Mouse (Mus musculus): ENCODE data around the gene Rer1. TPM values are rescaled to one million over a fixed set of nuclear protein-coding genes. Genes with fewer than 3 reads are reported as not detected.

Gene Rer1
- polyA plus RNA-seq, 1 experiment, result 125 TPM

GRCm38 (mm10) chr4:155042606-155043288 lies 43.4 kb downstream of the Rer1 start:
- Histone ChIP-seq H3K4me3 (ENCODE audit: insufficient read depth, poor library complexity, severe bottlenecking) (no peak overlapping the region), H3K79me2 (ENCODE audit: control insufficient read depth, insufficient read depth) (no peaks in the 10 kb centered on the region), H3ac (ENCODE audit: control insufficient read depth, insufficient read length, low read depth) (no peak overlapping the region), H3K36me3 (ENCODE audit: control insufficient read depth, insufficient read depth) (no peaks in the 10 kb centered on the region), H3K79me3 (ENCODE audit: low read depth) (no peaks in the 10 kb centered on the region), H3K27me3 (ENCODE audit: control insufficient read depth, insufficient read depth, insufficient read length) (peaks cover 83% of the 10 kb centered on the region)
- TF ChIP-seq MYOG (IDR thresholded peaks at IDR 0.05; ENCODE audit: control insufficient read depth, extremely low read depth, insufficient read length) (no peak), USF1 (IDR thresholded peaks at IDR 0.05; ENCODE audit: low read depth) (no peak), FOSL1 (IDR thresholded peaks at IDR 0.05; ENCODE audit: insufficient read depth, low read length, poor library complexity, severe bottlenecking) (no peak), CTCF (IDR thresholded peaks at IDR 0.05; ENCODE audit: control insufficient read depth, insufficient read depth, insufficient read length) (no peak), CEBPB (IDR thresholded peaks at IDR 0.05; ENCODE audit: low read depth) (no peak), MAX (IDR thresholded peaks at IDR 0.05) (no peak), MYOD1 (IDR thresholded peaks at IDR 0.05; ENCODE audit: control insufficient read depth, insufficient read length, low read depth) (no peak)

GRCm38 (mm10) chr4:155040696-155041095 lies 45.5 kb downstream of the Rer1 start:
- H3K79me2 ChIP-seq (ENCODE audit: control insufficient read depth, insufficient read depth), result no peaks in the 10 kb centered on the region
- H3K4me3 ChIP-seq (ENCODE audit: insufficient read depth, poor library complexity, severe bottlenecking), result no peak overlapping the region
- no peak overlapping the region for H3ac ChIP-seq (ENCODE audit: control insufficient read depth, insufficient read length, low read depth)
- H3K79me3 ChIP-seq (ENCODE audit: low read depth), result no peaks in the 10 kb centered on the region
- H3K27me3 ChIP-seq (ENCODE audit: control insufficient read depth, insufficient read depth, insufficient read length), result peaks cover 87% of the 10 kb centered on the region
- no peaks in the 10 kb centered on the region for H3K36me3 ChIP-seq (ENCODE audit: control insufficient read depth, insufficient read depth)
- TF ChIP-seq CTCF (IDR thresholded peaks at IDR 0.05; ENCODE audit: control insufficient read depth, insufficient read depth, insufficient read length) (no peak), MAX (IDR thresholded peaks at IDR 0.05) (no peak), FOSL1 (IDR thresholded peaks at IDR 0.05; ENCODE audit: insufficient read depth, low read length, poor library complexity, severe bottlenecking) (no peak)

GRCm38 (mm10) chr4:155040197-155040596 lies 46.0 kb downstream of the Rer1 start:
- no peak for TF ChIP-seq MYOG (IDR thresholded peaks at IDR 0.05; ENCODE audit: control insufficient read depth, extremely low read depth, insufficient read length)
- no peak for TF ChIP-seq CTCF (IDR thresholded peaks at IDR 0.05; ENCODE audit: control insufficient read depth, insufficient read depth, insufficient read length)
- TF ChIP-seq USF1 (IDR thresholded peaks at IDR 0.05; ENCODE audit: low read depth), result no peak
- no peak for TF ChIP-seq MYOD1 (IDR thresholded peaks at IDR 0.05; ENCODE audit: control insufficient read depth, insufficient read length, low read depth)
- TF ChIP-seq MAX (IDR thresholded peaks at IDR 0.05), result no peak
- TF ChIP-seq CEBPB (IDR thresholded peaks at IDR 0.05; ENCODE audit: low read depth), result no peak
- no peak for TF ChIP-seq FOSL1 (IDR thresholded peaks at IDR 0.05; ENCODE audit: insufficient read depth, low read length, poor library complexity, severe bottlenecking)
- Histone ChIP-seq H3K79me3 (ENCODE audit: low read depth) (no peaks in the 10 kb centered on the region), H3K36me3 (ENCODE audit: control insufficient read depth, insufficient read depth) (no peaks in the 10 kb centered on the region), H3ac (ENCODE audit: control insufficient read depth, insufficient read length, low read depth) (no peak overlapping the region), H3K79me2 (ENCODE audit: control insufficient read depth, insufficient read depth) (no peaks in the 10 kb centered on the region), H3K27me3 (ENCODE audit: control insufficient read depth, insufficient read depth, insufficient read length) (peaks cover 91% of the 10 kb centered on the region), H3K4me3 (ENCODE audit: insufficient read depth, poor library complexity, severe bottlenecking) (no peak overlapping the region)

- Histone ChIP-seq H3K79me2 (ENCODE audit: control insufficient read depth, insufficient read depth) (no peaks in the 10 kb centered on the region), H3K27me3 (ENCODE audit: control insufficient read depth, insufficient read depth, insufficient read length) (peaks cover 96% of the 10 kb centered on the region), H3ac (ENCODE audit: control insufficient read depth, insufficient read length, low read depth) (no peak overlapping the region), H3K79me3 (ENCODE audit: low read depth) (no peaks in the 10 kb centered on the region), H3K4me3 (ENCODE audit: insufficient read depth, poor library complexity, severe bottlenecking) (no peak overlapping the region), H3K36me3 (ENCODE audit: control insufficient read depth, insufficient read depth) (no peaks in the 10 kb centered on the region)
- TF ChIP-seq FOSL1 (IDR thresholded peaks at IDR 0.05; ENCODE audit: insufficient read depth, low read length, poor library complexity, severe bottlenecking), result no peak
- no peak for TF ChIP-seq MAX (IDR thresholded peaks at IDR 0.05)
- no peak for TF ChIP-seq CEBPB (IDR thresholded peaks at IDR 0.05; ENCODE audit: low read depth)
- TF ChIP-seq USF1 (IDR thresholded peaks at IDR 0.05; ENCODE audit: low read depth), result no peak
- TF ChIP-seq MYOG (IDR thresholded peaks at IDR 0.05; ENCODE audit: control insufficient read depth, extremely low read depth, insufficient read length), result no peak
- no peak for TF ChIP-seq MYOD1 (IDR thresholded peaks at IDR 0.05; ENCODE audit: control insufficient read depth, insufficient read length, low read depth)
- TF ChIP-seq CTCF (IDR thresholded peaks at IDR 0.05; ENCODE audit: control insufficient read depth, insufficient read depth, insufficient read length), result no peak
These were observed 51.4 kb downstream of the Rer1 start for GRCm38 (mm10) chr4:155034787-155035186.

- no peak for TF ChIP-seq MYOG (IDR thresholded peaks at IDR 0.05; ENCODE audit: control insufficient read depth, extremely low read depth, insufficient read length)
- TF ChIP-seq USF1 (IDR thresholded peaks at IDR 0.05; ENCODE audit: low read depth), result no peak
- no peak for TF ChIP-seq FOSL1 (IDR thresholded peaks at IDR 0.05; ENCODE audit: insufficient read depth, low read length, poor library complexity, severe bottlenecking)
- no peak for TF ChIP-seq CEBPB (IDR thresholded peaks at IDR 0.05; ENCODE audit: low read depth)
- H3K79me2 ChIP-seq (ENCODE audit: control insufficient read depth, insufficient read depth), result no peaks in the 10 kb centered on the region
- H3K79me3 ChIP-seq (ENCODE audit: low read depth), result no peaks in the 10 kb centered on the region
- no peak overlapping the region for H3K4me3 ChIP-seq (ENCODE audit: insufficient read depth, poor library complexity, severe bottlenecking)
- no peaks in the 10 kb centered on the region for H3K36me3 ChIP-seq (ENCODE audit: control insufficient read depth, insufficient read depth)
- peaks cover 94% of the 10 kb centered on the region for H3K27me3 ChIP-seq (ENCODE audit: control insufficient read depth, insufficient read depth, insufficient read length)
- no peak overlapping the region for H3ac ChIP-seq (ENCODE audit: control insufficient read depth, insufficient read length, low read depth)
These were observed 52.0 kb downstream of the Rer1 start for GRCm38 (mm10) chr4:155034202-155034601.

- Histone ChIP-seq H3K36me3 (ENCODE audit: control insufficient read depth, insufficient read depth) (no peaks in the 10 kb centered on the region), H3K27me3 (ENCODE audit: control insufficient read depth, insufficient read depth, insufficient read length) (peaks cover 97% of the 10 kb centered on the region), H3K79me2 (ENCODE audit: control insufficient read depth, insufficient read depth) (no peaks in the 10 kb centered on the region), H3K4me3 (ENCODE audit: insufficient read depth, poor library complexity, severe bottlenecking) (no peak overlapping the region), H3K79me3 (ENCODE audit: low read depth) (no peaks in the 10 kb centered on the region), H3ac (ENCODE audit: control insufficient read depth, insufficient read length, low read depth) (no peak overlapping the region)
- TF ChIP-seq CTCF (IDR thresholded peaks at IDR 0.05; ENCODE audit: control insufficient read depth, insufficient read depth, insufficient read length) (no peak), CEBPB (IDR thresholded peaks at IDR 0.05; ENCODE audit: low read depth) (no peak), USF1 (IDR thresholded peaks at IDR 0.05; ENCODE audit: low read depth) (no peak), MAX (IDR thresholded peaks at IDR 0.05) (no peak), MYOG (IDR thresholded peaks at IDR 0.05; ENCODE audit: control insufficient read depth, extremely low read depth, insufficient read length) (no peak), FOSL1 (IDR thresholded peaks at IDR 0.05; ENCODE audit: insufficient read depth, low read length, poor library complexity, severe bottlenecking) (no peak), MYOD1 (IDR thresholded peaks at IDR 0.05; ENCODE audit: control insufficient read depth, insufficient read length, low read depth) (no peak)
These were observed 53.1 kb downstream of the Rer1 start for GRCm38 (mm10) chr4:155033115-155033514.
